Mouse (Mus musculus): ENCODE measurements at regions not wholly inside any gene's neighbourhood (a gene's known extent, or its start where the extent isn't known, plus 50 kb on each side); places are given as distances from the start of the nearest gene placed in this dataset.
A peak's percentile ranks its signal among the peaks of the same experiment; 100 is the strongest.
"Not testable (repeated sequence)": the region's sequence is repeated elsewhere in the genome, so short reads cannot be mapped to it uniquely, and the experiment has no call there.

- DNase-seq: no peak
These were observed 61.8 kb upstream of the Dync1i1 start for GRCm38 (mm10) chr6:5663433-5664175.

GRCm38 (mm10) chr6:5645150-5645732 lies 80.2 kb upstream of the Dync1i1 start:
- DNase-seq: peak; percentile 61

- DNase-seq: no peak
These were observed 91.2 kb upstream of the Dync1i1 start for GRCm38 (mm10) chr6:5634222-5634621.

GRCm38 (mm10) chr6:5633036-5633708 lies 92.3 kb upstream of the Dync1i1 start:
- peak; percentile 87 for DNase-seq

- no peak for DNase-seq
These were observed 101.4 kb upstream of the Dync1i1 start for GRCm38 (mm10) chr6:5624085-5624484.

- DNase-seq: no peak
These were observed 103.9 kb upstream of the Dync1i1 start for GRCm38 (mm10) chr6:5621582-5621981.

- peak; percentile 6 for DNase-seq
These were observed 97.9 kb upstream of the Pdk4 start for GRCm38 (mm10) chr6:5594011-5594410.

GRCm38 (mm10) chr6:5589635-5590034 lies 93.5 kb upstream of the Pdk4 start:
- DNase-seq: peak; percentile 64

GRCm38 (mm10) chr6:5582923-5583525 lies 86.9 kb upstream of the Pdk4 start:
- DNase-seq: no peak

GRCm38 (mm10) chr6:5576891-5577290 lies 80.8 kb upstream of the Pdk4 start:
- DNase-seq: not testable (repeated sequence)

- no peak for DNase-seq
These were observed 70.5 kb upstream of the Pdk4 start for GRCm38 (mm10) chr6:5566582-5566981.

- DNase-seq: no peak
These were observed 68.9 kb upstream of the Pdk4 start for GRCm38 (mm10) chr6:5565049-5565448.

- no peak for DNase-seq
These were observed 57.7 kb upstream of the Pdk4 start for GRCm38 (mm10) chr6:5553703-5554394.

- no peak for DNase-seq
These were observed 54.0 kb upstream of the Pdk4 start for GRCm38 (mm10) chr6:5550067-5550466.
